Mouse (Mus musculus) liver, embryonic 15.5 days (tissue): ENCODE results near the gene Ramac. TPM values are rescaled to one million over a fixed set of nuclear protein-coding genes. Genes with fewer than 3 reads are reported as not detected.

ENCODE experiments used
- ATAC-seq: fragments of 200-750 bp; cut with Nextera tagmentation; 2 replicates; pipeline ENCODE4 v1.8.0; 2017; ENCODE audit warnings: moderate number of reproducible peaks, mild to moderate bottlenecking, moderate library complexity; ENCODE audit not compliant: insufficient read depth
- H3K27ac ChIP-seq: fragments of 300-500 bp; sonication (generic); replicated peaks from 2 replicates; pipeline ENCODE4 v1.5.1; 2015; ENCODE audit warnings: mild to moderate bottlenecking, inconsistent platforms
- H3K27me3 ChIP-seq: fragments of 300-500 bp; sonication (generic); 2 replicates; pipeline ENCODE4 v1.6.1; 2015; ENCODE audit warnings: mild to moderate bottlenecking, inconsistent platforms
- H3K36me3 ChIP-seq: fragments of 300-500 bp; sonication (generic); replicated peaks from 2 replicates; pipeline ENCODE4 v1.6.1; 2015; ENCODE audit warnings: moderate library complexity, mild to moderate bottlenecking, inconsistent platforms
- H3K4me1 ChIP-seq: fragments of 300-500 bp; sonication (generic); replicated peaks from 2 replicates; pipeline ENCODE4 v1.6.1; 2015; ENCODE audit warnings: inconsistent platforms
- H3K4me2 ChIP-seq: fragments of 300-500 bp; sonication (generic); 2 replicates; pipeline ENCODE4 v1.6.1; 2015; ENCODE audit warnings: moderate library complexity, mild to moderate bottlenecking, inconsistent platforms
- H3K4me3 ChIP-seq: fragments of 300-500 bp; sonication (generic); replicated peaks from 2 replicates; pipeline ENCODE4 v1.5.1; 2015; ENCODE audit warnings: mild to moderate bottlenecking, inconsistent platforms
- H3K9ac ChIP-seq: fragments of 300-500 bp; sonication (generic); 2 replicates; pipeline ENCODE4 v1.6.1; 2015; ENCODE audit warnings: moderate library complexity, mild to moderate bottlenecking, inconsistent platforms
- H3K9me3 ChIP-seq: fragments of 300-500 bp; sonication (generic); replicated peaks from 2 replicates; pipeline ENCODE4 v1.6.1; 2016; ENCODE audit warnings: inconsistent platforms
- WGBS: fragments of 180-500 bp; shearing (Covaris S2); methylation state at CpG from one replicate; pipeline ENCODE4 v1.1.7; 2015; ENCODE audit warnings: mixed read lengths; ENCODE audit not compliant: insufficient replicate concordance; 5-methylcytosine and 5-hydroxymethylcytosine counted together
- polyA plus RNA-seq: library from polyadenylated mRNA; unstranded; fragments of >200 nt; fragmentation: Nextera tagmentation; extraction: Ambion mirVana; gene quantifications from 2 replicates; pipeline ENCODE4 v1.2.1, GENCODE M21; 2015

Ramac gene
- 57.5 and 58.7 TPM in 2 replicates for polyA plus RNA-seq

- ATAC-seq: peak; percentile 91
- H3K4me1 ChIP-seq: peaks cover 30% of the 10 kb centered on the region
- peak within 1 kb of the TSS; percentile 89 for H3K27ac ChIP-seq
- no peaks in the 10 kb centered on the region for H3K27me3 ChIP-seq
- H3K9me3 ChIP-seq: no peaks in the 10 kb centered on the region
- peak within 1 kb of the TSS; percentile 96 for H3K4me2 ChIP-seq
- H3K36me3 ChIP-seq: no peaks in the 10 kb centered on the region
- H3K4me3 ChIP-seq: peak within 1 kb of the TSS; percentile 100
- H3K9ac ChIP-seq: peak within 1 kb of the TSS; percentile 88
- under 1% methylated on average over 56 of the region's 56 CpGs for WGBS
Observed at GRCm38 (mm10) chr7:81762180-81763109, at the start of gene Ramac. Gene Ramac (plus strand): TSS chr7:81762925.

- no peak for ATAC-seq
- Histone ChIP-seq H3K4me1 (peaks cover 21% of the 10 kb centered on the region), H3K4me2 (peak overlapping the region; percentile 36), H3K36me3 (no peaks in the 10 kb centered on the region), H3K27me3 (no peaks in the 10 kb centered on the region), H3K27ac (peak overlapping the region; percentile 75), H3K4me3 (no peak overlapping the region; the same call in 1 of the 2 replicates), H3K9me3 (no peaks in the 10 kb centered on the region), H3K9ac (no peak overlapping the region)
- 47% methylated on average over 1 of the region's 1 CpGs for whole genome bisulfite sequencing
Observed at GRCm38 (mm10) chr7:81718657-81719056, 44.1 kb upstream of the Ramac start.

DNA sequence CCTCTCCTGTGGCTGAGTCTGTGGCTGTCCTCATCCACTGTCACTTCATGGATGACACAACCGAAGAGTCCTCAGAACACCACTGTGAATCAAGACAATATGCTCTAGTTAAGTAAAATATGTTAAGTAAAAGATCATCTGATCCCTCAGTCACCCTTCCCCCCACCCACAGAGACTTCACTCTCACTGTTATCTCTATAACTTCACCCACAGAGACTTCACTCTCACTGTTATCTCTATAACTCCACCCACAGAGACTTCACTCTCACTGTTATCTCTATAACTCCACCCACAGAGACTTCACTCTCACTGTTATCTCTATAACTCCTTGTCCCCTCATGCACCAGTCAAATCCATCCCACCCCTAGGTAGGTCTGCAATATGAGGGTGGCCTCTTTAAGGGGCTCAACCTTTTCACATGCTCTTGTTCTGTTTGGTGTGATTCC lies 43.5 kb upstream of the Ramac start:
- Histone ChIP-seq H3K27me3 (no peaks in the 10 kb centered on the region), H3K4me2 (peak overlapping the region; percentile 36), H3K27ac (peak overlapping the region; percentile 75), H3K4me3 (no peak overlapping the region; the same call in 1 of the 2 replicates), H3K4me1 (peaks cover 21% of the 10 kb centered on the region), H3K36me3 (no peaks in the 10 kb centered on the region), H3K9ac (no peak overlapping the region), H3K9me3 (no peaks in the 10 kb centered on the region)
- ATAC-seq: peak; percentile 92
- 17% methylated on average over 1 of the region's 1 CpGs for WGBS

DNA sequence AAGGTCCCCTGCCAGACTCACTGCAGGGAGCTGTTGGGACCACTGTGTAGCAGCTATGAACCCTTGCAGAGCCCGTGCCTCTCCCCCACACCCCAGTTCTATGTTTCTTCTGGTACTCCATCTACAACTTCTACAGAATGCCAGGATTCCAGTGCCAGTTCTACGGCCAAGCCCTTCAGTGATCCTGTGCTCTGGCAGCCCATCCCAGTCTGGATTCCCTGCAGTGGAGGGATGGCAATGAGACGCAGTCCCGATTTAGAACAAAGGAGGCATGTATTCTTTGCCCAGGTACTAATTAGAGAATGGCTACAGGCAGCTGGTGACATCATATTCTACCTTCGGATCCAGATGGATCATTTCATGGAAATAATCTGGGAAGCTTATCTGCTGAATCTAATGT lies 41.5 kb upstream of the Ramac start:
- no peak overlapping the region for H3K4me3 ChIP-seq
- H3K9me3 ChIP-seq: no peaks in the 10 kb centered on the region

GRCm38 (mm10) chr7:81723851-81724250 lies 38.9 kb upstream of the Ramac start:
- peaks cover 17% of the 10 kb centered on the region for H3K4me1 ChIP-seq
- H3K4me2 ChIP-seq: no peak overlapping the region
- H3K27ac ChIP-seq: no peak overlapping the region
- no peak for ATAC-seq
- no peaks in the 10 kb centered on the region for H3K27me3 ChIP-seq
- no peaks in the 10 kb centered on the region for H3K9me3 ChIP-seq
- no peaks in the 10 kb centered on the region for H3K36me3 ChIP-seq
- 87% methylated on average over 10 of the region's 10 CpGs for WGBS
- H3K9ac ChIP-seq: no peak overlapping the region
- no peak overlapping the region for H3K4me3 ChIP-seq

More for the DNA sequence above, 41.5 kb upstream of the Ramac start:
- Histone ChIP-seq H3K4me1 (peaks cover 30% of the 10 kb centered on the region), H3K27me3 (no peaks in the 10 kb centered on the region), H3K4me2 (no peak overlapping the region), H3K27ac (no peak overlapping the region), H3K36me3 (no peaks in the 10 kb centered on the region), H3K9ac (no peak overlapping the region)
- 70% methylated on average over 5 of the region's 5 CpGs for WGBS
- no peak for ATAC-seq

DNA sequence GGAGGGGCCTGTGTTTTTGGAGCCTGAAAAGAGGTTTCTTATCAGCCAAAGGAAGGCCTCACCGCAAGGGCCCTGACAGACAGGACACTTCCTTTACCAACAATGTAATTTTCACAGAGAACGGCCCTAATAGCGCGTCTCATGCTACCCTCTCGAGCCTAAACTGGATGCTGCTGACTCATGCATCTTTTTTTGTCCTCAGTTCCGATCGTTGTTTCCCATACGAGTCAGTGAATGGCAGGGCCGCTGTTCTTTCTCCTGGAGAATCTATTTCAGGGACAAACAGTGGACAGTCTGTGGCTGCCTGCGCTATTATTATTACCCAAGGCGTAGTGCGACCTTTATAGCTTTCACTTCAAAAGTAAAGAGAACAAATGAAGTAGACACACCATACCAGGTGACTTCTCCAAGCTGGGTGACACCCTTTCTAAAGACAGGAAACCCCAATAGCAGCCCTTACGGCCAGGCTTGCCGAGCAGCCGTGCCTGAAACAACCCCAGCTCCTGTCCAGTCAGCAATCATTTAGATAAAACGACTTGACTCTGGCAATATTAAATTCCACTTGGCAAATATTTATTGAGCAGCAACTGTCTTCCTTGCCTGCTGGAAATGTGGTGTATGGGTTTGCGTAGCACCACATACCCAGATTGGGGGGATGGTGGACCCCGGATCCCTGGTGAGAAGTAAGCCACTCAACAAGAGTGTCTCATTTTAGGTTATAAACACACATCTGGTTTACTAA lies 36.6 kb upstream of the Ramac start:
- Histone ChIP-seq H3K27ac (no peak overlapping the region), H3K4me2 (peak overlapping the region; percentile 47), H3K9ac (no peak overlapping the region), H3K27me3 (no peaks in the 10 kb centered on the region), H3K4me1 (peaks cover 21% of the 10 kb centered on the region), H3K9me3 (no peaks in the 10 kb centered on the region), H3K4me3 (no peak overlapping the region), H3K36me3 (no peaks in the 10 kb centered on the region)
- 18% methylated on average over 18 of the region's 18 CpGs for WGBS
- ATAC-seq: peak; percentile 28

- Histone ChIP-seq H3K27me3 (no peaks in the 10 kb centered on the region), H3K4me2 (no peak overlapping the region), H3K36me3 (no peaks in the 10 kb centered on the region), H3K9me3 (no peaks in the 10 kb centered on the region), H3K27ac (no peak overlapping the region), H3K9ac (no peak overlapping the region), H3K4me1 (peaks cover 21% of the 10 kb centered on the region), H3K4me3 (no peak overlapping the region)
- ATAC-seq: no peak
- WGBS: 57% methylated on average over 2 of the region's 2 CpGs
Observed at GRCm38 (mm10) chr7:81726728-81727005, 36.1 kb upstream of the Ramac start.

DNA sequence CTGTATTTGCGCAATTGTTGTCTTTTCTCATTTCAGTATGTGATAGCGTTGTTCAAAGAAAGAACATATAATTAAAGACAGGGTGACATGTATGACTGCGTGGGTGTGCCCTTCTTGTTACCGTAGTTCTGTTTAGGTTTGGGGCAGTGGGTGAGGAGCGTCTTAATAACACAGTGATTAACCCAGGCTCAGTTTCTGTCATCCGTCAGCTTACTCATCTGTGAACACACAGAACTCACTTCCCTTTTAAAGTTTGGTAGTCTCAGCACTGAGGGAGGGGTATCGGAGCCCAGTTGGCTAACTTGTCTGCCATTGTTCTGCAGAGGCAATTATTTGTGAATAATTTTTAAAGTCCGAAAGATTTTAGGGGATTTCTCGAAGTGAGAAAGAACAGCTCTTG lies 35.0 kb upstream of the Ramac start:
- H3K27me3 ChIP-seq: no peaks in the 10 kb centered on the region
- H3K9me3 ChIP-seq: no peaks in the 10 kb centered on the region
- H3K36me3 ChIP-seq: no peaks in the 10 kb centered on the region
- no peak overlapping the region for H3K9ac ChIP-seq
- no peak for ATAC-seq
- no peak overlapping the region for H3K27ac ChIP-seq
- H3K4me3 ChIP-seq: no peak overlapping the region
- peaks cover 21% of the 10 kb centered on the region for H3K4me1 ChIP-seq
- H3K4me2 ChIP-seq: no peak overlapping the region
- 55% methylated on average over 9 of the region's 9 CpGs for WGBS

DNA sequence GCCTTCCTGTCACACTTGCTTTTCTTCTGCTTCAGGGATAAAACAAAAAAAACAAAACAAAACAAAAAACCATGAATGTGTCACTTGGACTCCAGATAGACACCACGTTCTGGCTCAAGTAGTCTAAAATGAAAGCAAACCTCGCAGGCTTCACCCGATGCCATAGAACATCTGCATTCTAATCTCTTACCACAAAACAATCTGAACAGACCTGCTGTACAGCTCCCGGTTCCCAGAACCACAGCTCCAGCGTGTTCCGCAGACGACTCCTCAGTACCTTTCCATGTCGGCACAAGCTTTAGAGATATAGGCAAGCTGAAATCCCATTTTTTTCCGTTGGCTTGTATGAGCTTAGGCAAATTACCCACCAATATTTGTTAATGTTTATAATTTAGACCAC lies 32.9 kb upstream of the Ramac start:
- Histone ChIP-seq H3K27ac (no peak overlapping the region), H3K9me3 (no peaks in the 10 kb centered on the region), H3K36me3 (no peaks in the 10 kb centered on the region), H3K4me1 (peaks cover 21% of the 10 kb centered on the region), H3K4me3 (no peak overlapping the region), H3K9ac (no peak overlapping the region), H3K4me2 (peak overlapping the region; percentile 14), H3K27me3 (no peaks in the 10 kb centered on the region)
- 24% methylated on average over 9 of the region's 9 CpGs for WGBS
- no peak for ATAC-seq

DNA sequence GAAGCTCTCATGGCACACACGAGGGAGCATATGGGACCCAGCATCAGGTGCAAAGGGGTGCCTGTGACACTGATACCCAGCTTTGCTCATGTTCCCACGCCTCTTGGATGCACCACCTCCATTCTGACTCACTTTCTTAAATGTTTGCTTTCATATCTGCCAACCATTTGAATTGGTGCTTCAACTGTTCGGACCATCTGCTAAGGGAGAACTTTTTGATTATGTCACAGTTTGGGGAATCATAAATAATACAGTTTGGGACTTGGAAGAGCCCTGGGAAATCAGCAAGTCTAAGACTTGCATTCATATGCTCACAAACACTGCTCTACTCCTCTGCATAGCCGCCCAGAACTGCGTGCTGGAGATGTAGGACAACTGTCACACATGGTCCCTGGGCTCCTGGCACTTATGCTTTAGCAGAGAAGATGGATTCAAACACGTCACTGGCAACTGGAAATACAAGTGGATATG lies 31.5 kb upstream of the Ramac start:
- Histone ChIP-seq H3K36me3 (no peaks in the 10 kb centered on the region), H3K4me2 (no peak overlapping the region), H3K4me3 (no peak overlapping the region), H3K4me1 (peaks cover 12% of the 10 kb centered on the region), H3K9ac (no peak overlapping the region), H3K27me3 (no peaks in the 10 kb centered on the region), H3K27ac (no peak overlapping the region), H3K9me3 (no peaks in the 10 kb centered on the region)
- ATAC-seq: no peak
- WGBS: 63% methylated on average over 6 of the region's 6 CpGs
